Mouse (Mus musculus) heart, adult 2 months (tissue): ENCODE results near the gene Ermard.
"Not testable (repeated sequence)": the region's sequence is repeated elsewhere in the genome, so short reads cannot be mapped to it uniquely, and the experiment has no call there.

ENCODE experiments used
- CTCF ChIP-seq: fragments of 200-600 bp; IDR thresholded peaks from 2 replicates; pipeline ENCODE4 v1.8.1; 2022; ENCODE audit warnings: antibody characterized with exemption, mild to moderate bottlenecking, moderate library complexity
- EP300 ChIP-seq: fragments of 200-500 bp; IDR thresholded peaks from 2 replicates; pipeline ENCODE4 v1.6.1; 2011; ENCODE audit warnings: low read depth, low read length, control low read depth; ENCODE audit not compliant: insufficient read depth
- POLR2A ChIP-seq: fragments of 200-500 bp; IDR thresholded peaks from 2 replicates; pipeline ENCODE4 v1.6.1; 2011; ENCODE audit warnings: mild to moderate bottlenecking, low read depth, low read length, control low read depth; ENCODE audit not compliant: insufficient read depth

GRCm38 (mm10) chr17:15021503-15022220, 19.3 kb upstream of the Ermard start:
- TF ChIP-seq EP300, CTCF, POLR2A: not testable (repeated sequence)
